Mouse (Mus musculus) adrenal gland, adult 10 weeks (tissue): ENCODE data around the gene Pramef8. TPM values are rescaled to one million over a fixed set of nuclear protein-coding genes. Genes with fewer than 3 reads are reported as not detected.

Source experiments
- polyA plus RNA-seq: library from polyadenylated mRNA; stranded (reverse); fragments of 350-450 nt; fragmentation: Illumina TruSeq; extraction: RNeasy Lipid Tissue Mini Kit (QIAGEN cat#74804); gene quantifications from one replicate; pipeline ENCODE4 v1.2.3, GENCODE M21; 2014; ENCODE audit warnings: low read depth, low replicate concordance

Gene Pramef8
- polyA plus RNA-seq = 17.4 TPM

DNA sequence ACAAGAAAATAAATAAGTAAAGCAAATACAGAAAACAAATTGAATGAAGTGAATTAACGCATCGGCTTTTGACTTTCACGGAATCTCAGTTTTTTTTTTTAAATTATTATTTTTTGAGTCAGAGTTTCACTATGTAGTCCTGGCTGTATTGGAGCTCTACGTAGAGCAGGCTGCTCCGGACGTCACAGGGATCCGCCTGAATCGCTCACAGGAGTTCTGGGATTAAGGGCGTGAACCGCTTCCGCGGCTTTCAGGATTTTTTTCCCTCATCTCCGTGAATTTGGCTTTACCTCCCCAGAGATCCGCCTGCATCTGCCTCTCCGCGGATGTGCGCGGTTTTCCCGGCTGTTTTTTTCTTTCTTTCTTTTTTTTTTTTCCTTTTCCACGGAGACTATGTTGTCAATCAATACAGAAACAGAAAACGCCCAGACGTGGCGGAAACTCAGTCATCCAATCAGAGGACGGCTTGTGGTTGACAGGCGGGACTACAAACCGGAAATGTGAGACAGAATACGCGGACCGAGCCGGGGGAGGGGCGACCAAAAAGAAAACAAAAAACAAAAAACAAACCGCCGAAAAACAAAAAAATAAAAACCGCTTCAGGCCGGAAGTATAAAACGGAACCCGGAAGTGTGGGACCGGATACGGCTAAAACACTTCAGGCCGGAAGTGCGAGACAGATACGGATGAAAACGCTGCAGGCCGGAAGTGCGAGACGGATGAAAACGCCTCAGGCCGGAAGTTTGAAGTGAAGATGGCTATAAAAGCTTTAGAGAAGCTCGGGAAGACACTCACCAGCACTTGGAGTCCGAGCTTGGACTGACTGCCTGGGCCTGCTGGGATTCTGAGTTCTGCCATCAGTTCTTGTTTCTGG, at the start of gene Pramef8:
Pramef8 (plus strand) TSS at position 208 of the 874 bp plus-strand sequence.

DNA sequence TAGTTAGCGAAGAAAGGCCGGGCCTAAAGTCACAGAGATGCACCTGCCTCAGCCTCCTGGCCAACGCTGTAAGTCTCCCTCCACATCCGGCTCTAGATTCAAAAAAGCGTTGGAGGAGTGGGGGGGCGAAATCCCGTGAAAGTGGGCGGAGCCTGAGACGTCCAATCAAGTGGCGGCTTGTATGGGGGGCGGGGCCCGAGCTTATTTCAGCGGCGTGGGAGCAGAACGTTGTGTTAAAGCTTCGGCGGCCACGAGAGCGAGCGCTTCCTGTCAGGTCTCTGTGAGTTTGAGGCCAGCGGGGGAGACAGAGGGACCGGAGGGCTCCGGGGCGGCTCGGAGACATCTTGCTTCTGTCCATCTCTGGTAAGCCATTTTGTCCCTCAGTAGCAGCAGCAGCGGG, 18.0 kb upstream of the Pramef8 start, which contains the start of gene Pramel1:
Pramel1 (plus strand) TSS at position 248 of the 400 bp plus-strand sequence.

DNA sequence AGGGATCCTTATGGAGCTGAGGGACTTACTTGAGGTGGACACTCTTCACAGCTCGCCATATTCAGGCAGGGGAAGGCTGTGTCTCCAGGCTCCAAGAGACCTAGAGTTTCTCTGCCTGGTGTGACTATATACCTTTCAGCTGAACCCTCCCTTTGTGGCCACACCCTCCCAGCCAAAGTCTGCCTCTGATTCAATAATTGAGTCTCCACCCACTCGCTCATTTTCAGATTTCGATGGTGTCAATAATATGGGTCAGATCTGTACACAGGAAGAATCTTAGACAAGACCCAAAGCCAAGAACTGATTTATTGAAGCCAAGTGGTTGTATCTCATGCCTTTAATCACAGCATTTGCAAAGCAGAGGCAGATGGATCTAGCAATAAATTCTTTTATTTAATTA, 38.0 kb downstream of the Pramef8 start, which contains the start of gene Oog4:
Oog4 (minus strand) TSS at position 101 of the 400 bp plus-strand sequence.

Other genes with a start within 250 kb of the Pramef8 start
- gene Prdm2, start 199.4 kb upstream of the Pramef8 start, polyA plus RNA-seq = 20.9 TPM
- gene Pdpn, start 112.9 kb upstream of the Pramef8 start, polyA plus RNA-seq = 4.6 TPM
- not detected for gene Lrrc38, start 62.7 kb upstream of the Pramef8 start, polyA plus RNA-seq
- gene Pramel1, start 18.0 kb upstream of the Pramef8 start, polyA plus RNA-seq = not detected
- gene Oog4, start 37.9 kb downstream of the Pramef8 start, polyA plus RNA-seq = not detected
- not detected for gene Gm13043, start 98.9 kb downstream of the Pramef8 start, polyA plus RNA-seq
- gene Gm13040, start 123.5 kb downstream of the Pramef8 start, polyA plus RNA-seq = not detected
- gene BC080695, start 139.3 kb downstream of the Pramef8 start, polyA plus RNA-seq = not detected
- gene Gm13057, start 139.3 kb downstream of the Pramef8 start, polyA plus RNA-seq = not detected
- gene Gm13083, start 202.6 kb downstream of the Pramef8 start, polyA plus RNA-seq = not detected
- not detected for gene Gm13088, start 244.8 kb downstream of the Pramef8 start, polyA plus RNA-seq